Mouse (Mus musculus) urinary bladder, postnatal 4 days (tissue): ENCODE measurements at regions not wholly inside any gene's neighbourhood (a gene's known extent, or its start where the extent isn't known, plus 50 kb on each side); places are given as distances from the start of the nearest gene placed in this dataset.

Source experiments
- DNase-seq, 2 experiments: peaks; one replicate each; pipeline ENCODE4 v3.0.0; 2021 to 2022; ENCODE audit warnings: low spot score in 2 of 2

DNA sequence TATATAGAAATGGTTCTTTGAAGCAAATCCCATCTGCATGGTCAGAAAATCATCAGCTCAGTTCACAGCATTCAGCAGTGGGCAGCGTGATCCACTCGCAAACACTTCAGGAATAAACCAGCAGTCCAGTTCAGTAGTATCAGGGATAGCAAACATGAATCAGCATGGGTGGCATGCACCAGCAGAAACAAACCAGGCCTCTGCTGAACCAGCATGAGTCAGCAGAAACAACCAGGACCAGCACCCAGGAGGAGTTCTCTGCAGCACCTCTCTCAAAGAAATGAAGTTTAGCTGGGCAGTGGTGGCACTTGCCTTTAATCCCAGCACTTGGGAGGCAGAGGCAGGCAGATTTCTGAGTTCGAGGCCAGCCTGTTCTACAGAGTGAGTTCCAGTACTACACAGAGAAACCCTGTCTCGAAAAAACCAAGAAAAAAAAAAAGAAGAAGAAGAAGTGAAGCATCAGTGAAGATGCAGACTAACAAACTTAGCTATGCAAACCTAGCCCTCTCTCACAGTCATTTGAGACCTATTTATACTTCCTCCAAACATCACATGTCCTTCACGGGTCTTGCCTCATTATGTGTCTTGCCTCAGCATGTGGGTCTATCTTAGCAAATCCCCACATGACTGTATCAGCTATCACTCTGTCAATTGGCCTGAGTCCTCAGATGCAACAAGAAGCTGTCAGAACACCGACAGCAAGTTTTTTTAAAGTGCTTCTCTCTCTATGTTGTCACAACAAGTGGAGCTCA lies 80.2 kb downstream of the Fthl17a start:
- DNase-seq = no peak

DNA sequence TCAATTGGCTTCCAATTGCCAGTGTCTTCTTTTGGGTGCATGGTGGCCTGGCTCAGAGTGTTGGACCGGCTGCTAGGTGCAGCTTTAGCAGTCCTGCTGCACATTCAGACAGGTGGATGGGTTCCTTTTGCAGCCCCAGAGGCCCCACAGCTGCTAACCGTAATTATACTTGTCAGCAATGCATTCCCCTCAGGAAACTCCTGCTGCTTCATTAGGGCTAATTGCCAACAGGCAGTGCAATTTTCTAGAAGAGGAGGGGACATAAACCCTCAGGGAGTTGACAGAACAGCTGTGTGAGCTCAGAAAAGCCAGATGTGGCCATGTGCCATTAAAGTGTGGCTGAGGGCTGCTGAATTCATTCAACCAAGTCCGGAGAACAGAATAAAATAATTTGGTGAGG lies 94.0 kb downstream of the Fthl17a start:
- peak in 1 of 2 experiments; percentile 18 for DNase-seq

DNA sequence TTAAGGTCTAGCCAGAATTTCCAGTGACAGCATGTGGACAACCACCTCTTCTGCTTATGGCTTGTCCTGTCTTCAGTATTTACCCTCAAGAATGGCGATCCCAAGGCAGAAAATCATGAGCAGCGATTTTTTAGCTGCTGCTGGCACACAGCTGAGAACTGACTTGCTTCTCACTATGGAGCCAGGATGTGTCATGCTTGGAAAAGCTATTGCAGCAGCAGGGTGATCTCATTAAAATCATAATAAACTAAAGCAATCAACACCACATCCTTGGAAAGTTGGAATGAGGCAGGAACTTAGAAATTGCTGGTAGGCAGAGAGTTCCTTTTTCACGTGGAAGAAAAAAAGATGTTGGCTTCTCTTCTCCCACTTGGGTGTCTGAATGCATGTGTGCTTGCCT lies 125.8 kb downstream of the Fthl17a start:
- DNase-seq = no peak

DNA sequence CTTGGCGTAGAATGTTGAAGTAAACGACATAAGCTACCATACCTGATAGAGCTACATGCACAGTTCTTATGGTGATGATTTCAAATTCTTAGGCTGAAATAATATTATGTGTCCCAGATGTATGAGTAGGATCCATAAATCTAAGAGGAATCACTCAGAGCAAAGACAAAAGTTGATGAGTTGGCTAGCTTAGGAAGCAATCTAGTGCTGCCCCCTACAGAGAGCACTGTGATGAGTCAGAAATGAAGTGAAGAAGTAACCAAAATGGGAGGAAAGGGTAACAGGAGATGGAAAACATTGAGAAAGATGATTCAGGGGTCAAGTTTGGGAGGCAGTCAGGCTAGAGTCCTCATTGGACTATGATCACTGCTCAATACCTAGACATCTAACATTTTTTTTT lies 135.0 kb downstream of the Fthl17a start:
- DNase-seq = no peak
